Mouse (Mus musculus) lung, postnatal 10 days (tissue): ENCODE data around the gene Chka.
A peak's percentile ranks its signal among the peaks of the same experiment; 100 is the strongest.

Experiments
- DNase-seq: peaks from one replicate; pipeline ENCODE4 v3.0.0; 2021

Gene Chka

DNA sequence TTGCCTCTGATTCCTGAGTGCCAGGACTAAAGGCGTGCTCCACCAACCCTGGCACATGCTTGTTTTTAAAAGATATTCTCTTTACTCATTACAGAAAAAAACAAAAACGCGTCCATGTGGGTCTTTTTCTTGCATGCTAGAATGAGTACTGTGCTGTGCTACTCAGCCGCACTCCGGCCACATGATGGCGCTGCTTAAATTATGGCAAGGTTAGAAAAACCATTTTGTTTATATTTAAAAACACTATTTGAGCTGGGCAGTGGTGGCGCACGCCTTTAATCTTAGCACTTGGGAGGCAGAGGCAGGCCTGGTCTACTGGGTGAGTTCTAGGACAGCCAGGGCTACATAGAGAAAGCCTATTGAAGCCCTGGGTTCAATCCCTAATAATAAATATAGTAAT lies 38.6 kb downstream of the Chka start:
- DNase-seq, result no peak

GRCm38 (mm10) chr19:3893545-3894116 lies 42.1 kb downstream of the Chka start:
- no peak for DNase-seq

DNA sequence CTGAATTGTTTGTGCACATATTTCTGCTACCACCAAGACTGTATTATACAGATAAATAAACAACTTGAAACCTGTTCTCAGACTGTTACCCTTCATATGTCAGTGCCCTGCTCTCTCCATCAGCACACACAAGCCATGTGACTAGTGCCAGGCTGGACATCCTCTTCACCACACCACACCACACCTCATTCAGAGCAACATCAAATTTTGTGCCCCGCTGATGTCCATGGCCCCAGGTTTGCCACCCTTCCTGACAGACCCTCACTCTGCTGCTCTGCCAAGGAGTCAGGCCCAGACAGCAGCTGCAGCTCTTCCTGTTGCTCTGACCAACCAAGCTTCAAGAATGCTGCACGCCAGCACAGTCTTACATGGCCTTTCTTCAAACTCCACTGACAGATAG lies 42.7 kb downstream of the Chka start:
- DNase-seq, result no peak

DNA sequence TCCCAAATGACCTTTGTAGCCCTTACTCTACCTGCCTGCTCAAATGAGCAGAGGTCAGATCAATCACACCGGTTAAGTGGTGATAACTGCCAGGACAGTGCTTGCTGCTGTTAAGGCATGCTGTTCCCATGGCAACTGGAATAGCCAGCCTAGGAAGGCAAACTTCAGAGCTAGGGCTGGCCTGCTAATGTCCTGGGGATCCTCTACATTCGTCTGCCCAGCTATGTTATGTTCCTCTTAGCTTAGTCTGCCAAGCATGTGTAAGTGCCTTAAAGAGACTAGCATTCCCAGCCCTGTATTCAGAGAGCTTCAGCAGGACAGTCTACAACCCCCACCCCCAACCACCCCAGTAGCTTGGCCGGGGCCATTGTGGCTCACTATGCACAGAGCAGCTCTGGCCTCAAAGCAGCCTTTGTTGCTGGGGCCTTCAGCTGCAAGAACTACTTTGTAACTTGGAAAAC lies 43.6 kb downstream of the Chka start:
- DNase-seq, result no peak

- no peak for DNase-seq
These were observed 44.6 kb downstream of the Chka start for GRCm38 (mm10) chr19:3896208-3896607.

DNA sequence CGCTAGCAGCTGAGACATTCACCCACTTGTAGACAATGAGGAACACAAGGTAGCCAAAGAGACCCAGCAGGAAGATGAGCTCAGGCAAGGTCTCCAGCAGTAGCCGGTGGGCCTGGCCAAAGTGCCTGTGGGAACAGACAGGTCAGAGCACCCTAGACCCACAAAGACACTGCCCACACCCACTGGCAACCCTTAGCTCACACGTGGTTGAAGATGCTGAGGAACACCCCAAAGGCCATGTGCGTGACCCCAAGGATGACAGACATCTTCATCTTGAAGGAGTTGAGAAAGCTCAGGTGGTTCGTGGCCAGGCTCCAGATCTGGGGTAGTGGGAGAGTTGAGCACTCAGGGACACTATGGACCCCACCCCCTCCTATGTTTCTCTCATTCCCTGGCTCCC lies 46.0 kb downstream of the Chka start:
- DNase-seq, result no peak

DNA sequence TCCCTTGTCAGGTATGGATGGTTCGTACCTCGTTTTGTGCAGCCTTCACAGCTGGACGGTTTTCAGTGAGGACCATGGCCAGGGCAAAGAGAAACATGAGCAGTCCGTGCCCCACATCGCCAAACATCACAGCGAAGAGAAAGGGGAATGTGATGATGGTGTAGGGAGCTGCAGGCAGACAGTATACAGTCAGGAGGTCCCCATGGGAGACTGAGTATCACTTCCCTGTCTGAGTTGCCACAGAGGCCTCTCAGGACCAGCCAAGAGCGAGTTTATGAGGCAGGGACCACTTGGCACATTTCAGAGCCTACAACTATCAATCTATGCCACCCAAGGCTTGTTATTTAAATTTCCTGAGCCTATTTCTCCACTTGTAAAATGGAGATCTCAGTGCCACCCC lies 47.4 kb downstream of the Chka start:
- no peak for DNase-seq

GRCm38 (mm10) chr19:3899618-3900017 lies 48.0 kb downstream of the Chka start:
- no peak for DNase-seq

GRCm38 (mm10) chr19:3902966-3903365 lies 51.4 kb downstream of the Chka start:
- no peak for DNase-seq

DNA sequence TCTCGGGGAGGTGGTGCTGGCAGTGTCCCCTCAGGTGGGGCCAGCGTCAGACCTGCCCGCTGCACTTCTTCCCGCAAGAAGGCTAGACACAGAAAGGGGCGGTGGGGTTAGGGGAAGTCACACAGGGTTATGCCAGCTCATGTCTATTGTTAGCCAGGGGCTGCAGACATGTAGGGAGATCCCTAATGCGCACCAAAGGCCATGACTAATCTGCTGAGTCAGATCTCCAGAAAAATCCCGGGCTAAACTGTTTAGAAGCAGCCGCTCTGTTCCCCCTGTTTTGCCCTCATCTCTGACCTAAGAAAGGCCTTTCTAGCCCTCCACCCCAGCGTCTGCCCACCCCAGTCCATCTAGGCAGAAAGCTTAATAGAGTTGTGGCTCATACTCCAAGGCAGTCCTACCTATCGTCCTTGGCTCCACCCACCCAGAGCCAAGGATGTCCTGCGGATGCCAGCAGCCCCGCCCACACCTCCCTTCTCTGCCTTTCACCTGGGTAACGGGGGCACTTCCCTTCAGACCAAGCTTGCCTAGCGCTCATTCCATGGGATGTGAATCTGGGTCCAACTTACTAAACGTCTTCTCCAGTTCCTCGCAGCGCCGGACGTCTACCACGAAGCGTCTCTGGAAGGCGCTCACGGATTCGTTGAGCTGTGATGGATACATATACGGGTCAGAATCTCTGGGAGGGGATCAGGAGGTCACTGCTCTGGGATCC lies 52.2 kb downstream of the Chka start:
- no peak for DNase-seq

GRCm38 (mm10) chr19:3904363-3904675 lies 52.7 kb downstream of the Chka start:
- DNase-seq, result no peak

GRCm38 (mm10) chr19:3905261-3905969 lies 53.8 kb downstream of the Chka start:
- peak; percentile 81 for DNase-seq

GRCm38 (mm10) chr19:3906326-3906725 lies 54.8 kb downstream of the Chka start:
- no peak for DNase-seq

DNA sequence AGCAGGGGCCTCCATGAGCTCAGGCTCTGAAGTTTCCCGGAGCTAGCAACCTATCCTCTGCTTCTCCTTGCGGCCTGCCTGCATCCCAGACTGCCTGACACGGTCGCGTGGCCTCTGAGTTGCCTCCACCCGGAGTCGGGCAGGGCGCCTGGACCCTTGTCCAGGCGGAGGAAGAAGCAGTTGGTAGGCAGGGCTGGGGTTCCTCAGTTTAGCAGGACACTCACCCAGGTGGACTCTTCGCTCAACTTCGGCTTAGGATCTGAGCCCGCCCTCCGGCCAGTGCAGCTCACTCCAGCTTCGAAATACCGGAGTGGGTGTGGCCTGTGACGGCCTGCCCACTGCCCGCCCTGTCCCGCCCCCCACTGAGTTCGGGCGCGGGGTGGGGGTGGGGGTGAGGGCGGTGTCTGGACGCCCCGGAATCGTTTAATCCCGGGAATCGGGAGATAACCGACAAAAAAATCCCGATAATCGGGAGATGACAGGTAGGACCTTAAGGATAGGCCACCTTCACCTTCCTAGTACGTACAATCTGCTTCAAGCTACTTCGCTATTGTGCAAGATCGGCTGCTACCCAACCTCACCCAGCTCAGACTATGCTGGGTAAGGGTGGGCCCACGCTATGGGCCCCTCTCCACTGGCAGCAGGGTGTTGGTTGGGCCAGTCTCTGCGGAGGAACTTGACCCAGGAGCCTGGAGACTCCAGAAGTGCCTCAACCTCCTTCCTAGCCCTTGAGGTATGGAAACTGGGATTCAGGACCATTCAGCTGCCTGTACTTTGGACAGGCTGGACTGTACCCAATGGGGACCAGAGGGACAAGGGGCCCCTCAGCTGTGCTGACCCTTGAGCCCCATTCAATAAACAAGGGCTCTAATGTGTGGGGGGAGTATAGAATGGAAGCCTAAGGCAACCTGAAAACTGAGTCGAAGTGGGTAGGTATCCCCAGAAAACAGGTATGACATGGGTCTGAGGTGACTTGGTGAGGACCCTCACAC lies 55.5 kb downstream of the Chka start, which contains the start of gene Tcirg1:
TSS of gene Tcirg1 (minus strand) at position 339 of the 992 bp plus-strand sequence.
- peak; percentile 86 for DNase-seq

GRCm38 (mm10) chr19:3907876-3908660 lies 56.5 kb downstream of the Chka start:
- no peak for DNase-seq

DNA sequence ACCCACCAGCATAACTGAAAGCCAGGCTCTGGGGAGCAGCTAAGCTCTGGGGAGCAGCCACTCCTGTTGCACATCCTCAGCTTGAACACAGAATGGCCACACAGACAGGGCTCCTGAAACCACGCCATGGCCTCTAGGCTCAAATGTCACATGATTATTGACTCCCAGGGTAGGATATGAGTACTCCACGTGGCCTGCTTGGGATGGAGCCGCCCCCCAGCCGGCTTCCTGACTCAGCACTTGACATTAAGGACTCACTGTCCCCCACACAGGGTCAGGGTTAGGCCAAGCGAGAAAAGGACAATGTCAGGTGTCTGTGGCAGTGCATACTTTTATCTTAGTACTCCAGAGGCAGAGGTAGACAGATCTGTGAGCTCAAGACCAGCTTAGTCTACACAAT lies 58.6 kb downstream of the Chka start:
- no peak for DNase-seq

GRCm38 (mm10) chr19:3912337-3913204 lies 61.0 kb downstream of the Chka start, which contains the start of gene Ndufs8:
Gene Ndufs8 (minus strand): TSS chr19:3912774.
- DNase-seq, result peak; percentile 97

GRCm38 (mm10) chr19:3913692-3914091 lies 62.1 kb downstream of the Chka start:
- DNase-seq, result no peak

DNA sequence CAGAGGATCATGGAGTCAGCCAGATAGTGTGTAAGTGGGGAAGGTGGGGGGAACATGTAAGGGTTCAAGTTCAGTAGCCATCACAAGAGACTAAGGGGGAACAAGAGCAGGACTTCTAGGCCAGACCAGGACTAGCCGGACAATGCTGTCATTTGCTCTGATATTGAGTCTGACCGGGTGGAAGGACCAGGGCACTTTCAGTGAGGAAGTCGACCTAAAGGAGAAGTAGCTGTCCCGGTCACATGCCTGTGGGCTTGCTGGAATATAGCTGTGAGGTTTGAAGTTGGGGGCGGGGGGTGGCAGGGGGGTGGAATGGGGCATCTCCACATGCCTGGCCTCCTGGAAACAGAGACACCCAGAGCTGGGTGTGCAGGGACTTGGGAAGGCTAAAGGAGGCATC lies 63.0 kb downstream of the Chka start:
- no peak for DNase-seq

GRCm38 (mm10) chr19:3916727-3917126 lies 65.2 kb downstream of the Chka start:
- no peak for DNase-seq

DNA sequence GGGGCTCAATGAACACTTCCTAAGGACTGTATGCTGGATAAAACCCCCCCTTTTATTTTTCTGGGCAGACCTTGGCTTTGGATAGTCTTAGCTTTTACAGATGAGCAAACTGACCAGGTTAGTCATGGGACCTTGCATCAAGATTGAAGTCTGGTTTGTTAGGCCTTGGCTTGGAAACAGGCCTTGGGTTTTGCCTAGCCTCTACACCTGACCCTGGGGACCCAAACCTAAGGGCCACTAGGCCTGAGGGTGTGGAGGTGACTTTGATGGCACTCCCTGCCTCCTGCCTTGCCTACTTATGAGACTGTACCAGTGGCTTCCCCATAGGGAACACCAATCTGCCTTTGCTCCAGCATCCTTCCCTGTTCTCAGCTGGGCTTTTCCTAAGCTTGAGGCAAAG lies 68.4 kb downstream of the Chka start:
- DNase-seq, result no peak
